Mouse (Mus musculus) liver, embryonic 12.5 days (tissue): Measurements from ENCODE around the gene Mbtd1. TPM values are rescaled to one million over a fixed set of nuclear protein-coding genes. Genes with fewer than 3 reads are reported as not detected.

Experiments used
- ATAC-seq: fragments of 200-750 bp; cut with Nextera tagmentation; 2 replicates; pipeline ENCODE4 v1.8.0; 2017; ENCODE audit warnings: moderate number of reproducible peaks, mild to moderate bottlenecking, moderate library complexity
- H3K27ac ChIP-seq: fragments of 300-500 bp; sonication (generic); 2 replicates; pipeline ENCODE4 v1.5.1; 2016; ENCODE audit warnings: mild to moderate bottlenecking
- H3K27me3 ChIP-seq: fragments of 300-500 bp; sonication (generic); replicated peaks from 2 replicates; pipeline ENCODE4 v1.6.1; 2016; ENCODE audit warnings: mild to moderate bottlenecking, moderate library complexity
- H3K36me3 ChIP-seq: fragments of 300-500 bp; sonication (generic); 2 replicates; pipeline ENCODE4 v1.6.1; 2016; ENCODE audit warnings: mild to moderate bottlenecking, moderate library complexity
- H3K4me1 ChIP-seq: fragments of 300-500 bp; sonication (generic); 2 replicates; pipeline ENCODE4 v1.6.1; 2016
- H3K4me2 ChIP-seq: fragments of 300-500 bp; sonication (generic); 2 replicates; pipeline ENCODE4 v1.6.1; 2016; ENCODE audit warnings: mild to moderate bottlenecking, moderate library complexity
- H3K4me3 ChIP-seq: fragments of 300-500 bp; sonication (generic); 2 replicates; pipeline ENCODE4 v1.5.1; 2016; ENCODE audit warnings: mild to moderate bottlenecking, moderate library complexity
- H3K9ac ChIP-seq: fragments of 300-500 bp; sonication (generic); 2 replicates; pipeline ENCODE4 v1.6.1; 2016; ENCODE audit warnings: mild to moderate bottlenecking, moderate library complexity
- H3K9me3 ChIP-seq: fragments of 300-500 bp; sonication (generic); replicated peaks from 2 replicates; pipeline ENCODE4 v1.6.1; 2016; ENCODE audit warnings: mild to moderate bottlenecking, moderate library complexity
- WGBS: fragments of 180-500 bp; shearing (Covaris S2); methylation state at CpG from one replicate; pipeline ENCODE4 v1.1.7; 2016; ENCODE audit not compliant: insufficient replicate concordance; 5-methylcytosine and 5-hydroxymethylcytosine counted together
- polyA plus RNA-seq: library from polyadenylated mRNA; unstranded; fragments of >200 nt; fragmentation: Nextera tagmentation; extraction: Ambion mirVana; gene quantifications from 2 replicates; pipeline ENCODE4 v1.2.1, GENCODE M21; 2016

Mbtd1 gene
- polyA plus RNA-seq, 1 experiment from 2014 or later, result 12.8 TPM

GRCm38 (mm10) chr11:93969171-93969570, 83.5 kb downstream of the Mbtd1 start:
- Histone ChIP-seq H3K4me2 (peak overlapping the region; percentile 75), H3K27me3 (no peaks in the 10 kb centered on the region), H3K27ac (no peak overlapping the region), H3K36me3 (peaks cover 20% of the 10 kb centered on the region), H3K9me3 (no peaks in the 10 kb centered on the region), H3K4me1 (peaks cover 31% of the 10 kb centered on the region), H3K9ac (no peak overlapping the region), H3K4me3 (peak overlapping the region; percentile 75)
- ATAC-seq, result no peak
- WGBS, result 93% methylated on average over 6 of the region's 6 CpGs

- H3K27ac ChIP-seq, result no peak overlapping the region
- peaks cover 14% of the 10 kb centered on the region for H3K36me3 ChIP-seq
- H3K9me3 ChIP-seq, result no peaks in the 10 kb centered on the region
- WGBS, result 79% methylated on average over 1 of the region's 1 CpGs
- no peak for ATAC-seq
- H3K4me2 ChIP-seq, result no peak overlapping the region
- H3K27me3 ChIP-seq, result no peaks in the 10 kb centered on the region
- H3K4me3 ChIP-seq, result no peak overlapping the region
- H3K9ac ChIP-seq, result no peak overlapping the region
- peaks cover 31% of the 10 kb centered on the region for H3K4me1 ChIP-seq
These were observed 84.1 kb downstream of the Mbtd1 start for GRCm38 (mm10) chr11:93969799-93970198.

GRCm38 (mm10) chr11:93972951-93973350, 87.3 kb downstream of the Mbtd1 start:
- Histone ChIP-seq H3K9ac (no peak overlapping the region), H3K4me2 (no peak overlapping the region), H3K4me3 (no peak overlapping the region), H3K27me3 (no peaks in the 10 kb centered on the region), H3K36me3 (no peaks in the 10 kb centered on the region), H3K4me1 (peaks cover 10% of the 10 kb centered on the region), H3K9me3 (no peaks in the 10 kb centered on the region), H3K27ac (no peak overlapping the region)
- no peak for ATAC-seq
- WGBS, result 80% methylated on average over 5 of the region's 5 CpGs

GRCm38 (mm10) chr11:93979502-93980049, 93.9 kb downstream of the Mbtd1 start:
- Histone ChIP-seq H3K27me3 (no peaks in the 10 kb centered on the region), H3K4me2 (no peak overlapping the region), H3K9ac (no peak overlapping the region), H3K36me3 (no peaks in the 10 kb centered on the region), H3K9me3 (no peaks in the 10 kb centered on the region), H3K4me1 (no peaks in the 10 kb centered on the region), H3K27ac (no peak overlapping the region), H3K4me3 (no peak overlapping the region)
- 49% methylated on average over 6 of the region's 6 CpGs for WGBS
- ATAC-seq, result no peak

GRCm38 (mm10) chr11:93984619-93985018, 99.0 kb downstream of the Mbtd1 start:
- no peak overlapping the region for H3K4me3 ChIP-seq
- 82% methylated on average over 3 of the region's 3 CpGs for WGBS
- H3K4me2 ChIP-seq, result no peak overlapping the region
- peaks cover 16% of the 10 kb centered on the region for H3K4me1 ChIP-seq
- ATAC-seq, result no peak
- H3K9me3 ChIP-seq, result no peaks in the 10 kb centered on the region
- H3K9ac ChIP-seq, result no peak overlapping the region
- no peaks in the 10 kb centered on the region for H3K27me3 ChIP-seq
- H3K36me3 ChIP-seq, result no peaks in the 10 kb centered on the region
- no peak overlapping the region for H3K27ac ChIP-seq

GRCm38 (mm10) chr11:93985265-93985664, 99.6 kb downstream of the Mbtd1 start:
- Histone ChIP-seq H3K9ac (no peak overlapping the region), H3K9me3 (no peaks in the 10 kb centered on the region), H3K36me3 (no peaks in the 10 kb centered on the region), H3K27me3 (no peaks in the 10 kb centered on the region), H3K4me2 (no peak overlapping the region), H3K4me3 (no peak overlapping the region), H3K27ac (no peak overlapping the region), H3K4me1 (peaks cover 16% of the 10 kb centered on the region)
- 66% methylated on average over 5 of the region's 5 CpGs for WGBS
- no peak for ATAC-seq

GRCm38 (mm10) chr11:93986298-93986697, 100.6 kb downstream of the Mbtd1 start:
- Histone ChIP-seq H3K4me2 (no peak overlapping the region), H3K4me3 (no peak overlapping the region), H3K9me3 (no peaks in the 10 kb centered on the region), H3K9ac (no peak overlapping the region), H3K27ac (no peak overlapping the region), H3K36me3 (no peaks in the 10 kb centered on the region), H3K4me1 (peaks cover 16% of the 10 kb centered on the region), H3K27me3 (no peaks in the 10 kb centered on the region)
- ATAC-seq, result no peak

GRCm38 (mm10) chr11:93987026-93987425, 101.4 kb downstream of the Mbtd1 start:
- Histone ChIP-seq H3K36me3 (no peaks in the 10 kb centered on the region), H3K27ac (peak overlapping the region; percentile 23), H3K9ac (no peak overlapping the region), H3K9me3 (no peaks in the 10 kb centered on the region), H3K4me3 (no peak overlapping the region), H3K27me3 (no peaks in the 10 kb centered on the region), H3K4me1 (peaks cover 16% of the 10 kb centered on the region), H3K4me2 (no peak overlapping the region)
- 63% methylated on average over 4 of the region's 4 CpGs for WGBS
- ATAC-seq, result no peak

GRCm38 (mm10) chr11:93987625-93988327, 102.1 kb downstream of the Mbtd1 start:
- H3K9ac ChIP-seq, result no peak overlapping the region
- no peak; the same call in 1 of the 2 replicates for ATAC-seq
- WGBS, result 29% methylated on average over 8 of the region's 8 CpGs
- no peak overlapping the region for H3K4me3 ChIP-seq
- H3K36me3 ChIP-seq, result no peaks in the 10 kb centered on the region
- peak overlapping the region; percentile 70 for H3K27ac ChIP-seq
- H3K9me3 ChIP-seq, result no peaks in the 10 kb centered on the region
- no peak overlapping the region for H3K4me2 ChIP-seq
- peaks cover 16% of the 10 kb centered on the region for H3K4me1 ChIP-seq
- H3K27me3 ChIP-seq, result no peaks in the 10 kb centered on the region

GRCm38 (mm10) chr11:93988328-93989062, 102.8 kb downstream of the Mbtd1 start:
- 51% methylated on average over 12 of the region's 12 CpGs for WGBS
- Histone ChIP-seq H3K27ac (peak overlapping the region; percentile 70), H3K9ac (no peak overlapping the region), H3K27me3 (no peaks in the 10 kb centered on the region), H3K9me3 (no peaks in the 10 kb centered on the region), H3K4me2 (no peak overlapping the region), H3K4me1 (peaks cover 16% of the 10 kb centered on the region), H3K4me3 (no peak overlapping the region), H3K36me3 (no peaks in the 10 kb centered on the region)
- ATAC-seq, result no peak

- H3K36me3 ChIP-seq, result peaks cover 5% of the 10 kb centered on the region; the same call in 1 of the 2 replicates
- WGBS, result 55% methylated on average over 5 of the region's 5 CpGs
These were observed 108.9 kb downstream of the Mbtd1 start for GRCm38 (mm10) chr11:93994531-93994930.

GRCm38 (mm10) chr11:93995111-93995719, 109.6 kb downstream of the Mbtd1 start:
- H3K4me1 ChIP-seq, result peaks cover 45% of the 10 kb centered on the region
- WGBS, result 4% methylated on average over 15 of the region's 15 CpGs

More at GRCm38 (mm10) chr11:93994531-93994930, 108.9 kb downstream of the Mbtd1 start:
- no peak for ATAC-seq
- H3K4me2 ChIP-seq, result peak overlapping the region; percentile 99
- peak overlapping the region; percentile 95 for H3K4me3 ChIP-seq
- no peaks in the 10 kb centered on the region for H3K27me3 ChIP-seq
- H3K9me3 ChIP-seq, result no peaks in the 10 kb centered on the region
- H3K4me1 ChIP-seq, result peaks cover 45% of the 10 kb centered on the region
- peak overlapping the region; percentile 100 for H3K27ac ChIP-seq
- H3K9ac ChIP-seq, result peak overlapping the region; percentile 79

More at GRCm38 (mm10) chr11:93995111-93995719, 109.6 kb downstream of the Mbtd1 start:
- peak overlapping the region; percentile 95 for H3K4me3 ChIP-seq
- H3K27me3 ChIP-seq, result no peaks in the 10 kb centered on the region
- H3K27ac ChIP-seq, result peak overlapping the region; percentile 100
- peak overlapping the region; percentile 99 for H3K4me2 ChIP-seq
- no peaks in the 10 kb centered on the region for H3K9me3 ChIP-seq
- peaks cover 5% of the 10 kb centered on the region; the same call in 1 of the 2 replicates for H3K36me3 ChIP-seq
- ATAC-seq, result peak; percentile 77
- H3K9ac ChIP-seq, result peak overlapping the region; percentile 79
